Mouse (Mus musculus) embryo, embryonic 10 days (tissue): Measurements from ENCODE around the gene Ccdc170.
"Not testable (repeated sequence)": the region's sequence is repeated elsewhere in the genome, so short reads cannot be mapped to it uniquely, and the experiment has no call there.

Source experiments
- DNase-seq: peaks from one replicate; pipeline ENCODE4 v3.0.0-alpha.2; 2015; ENCODE audit warnings: low spot score

The Ccdc170 gene

GRCm38 (mm10) chr10:4600796-4601474, 118.6 kb downstream of the Ccdc170 start:
- DNase-seq = no peak

- DNase-seq = not testable (repeated sequence)
Measured at GRCm38 (mm10) chr10:4601612-4602011, 119.3 kb downstream of the Ccdc170 start.

GRCm38 (mm10) chr10:4602466-4602865, 120.2 kb downstream of the Ccdc170 start:
- DNase-seq = no peak

GRCm38 (mm10) chr10:4604527-4605209, 122.4 kb downstream of the Ccdc170 start:
- no peak for DNase-seq

- DNase-seq = no peak
Measured at GRCm38 (mm10) chr10:4610234-4610633, 127.9 kb downstream of the Ccdc170 start.

GRCm38 (mm10) chr10:4611386-4612155, 129.3 kb downstream of the Ccdc170 start, which contains the start of gene Esr1:
TSS of gene Esr1 (plus strand) at chr10:4611593.
- no peak for DNase-seq
